Mouse (Mus musculus) embryonic facial prominence, embryonic 10.5 days (tissue): ENCODE measurements around the gene Tmem203. TPM values are rescaled to one million over a fixed set of nuclear protein-coding genes. Genes with fewer than 3 reads are reported as not detected.
"Not testable (repeated sequence)": the region's sequence is repeated elsewhere in the genome, so short reads cannot be mapped to it uniquely, and the experiment has no call there.

Experiments used
- DNase-seq: peaks from one replicate; pipeline ENCODE4 v3.0.0-alpha.2; 2017; ENCODE audit warnings: low spot score
- H3K27ac ChIP-seq: fragments of 300-500 bp; sonication (generic); replicated peaks from 2 replicates; pipeline ENCODE4 v1.5.1; 2016; ENCODE audit warnings: mild to moderate bottlenecking
- H3K27me3 ChIP-seq: fragments of 300-500 bp; sonication (generic); replicated peaks from 2 replicates; pipeline ENCODE4 v1.6.1; 2016; ENCODE audit warnings: low read depth, mild to moderate bottlenecking; ENCODE audit not compliant: poor library complexity, severe bottlenecking
- H3K36me3 ChIP-seq: fragments of 300-500 bp; sonication (generic); replicated peaks from 2 replicates; pipeline ENCODE4 v1.6.1; 2016; ENCODE audit warnings: mild to moderate bottlenecking, moderate library complexity
- H3K4me1 ChIP-seq: fragments of 300-500 bp; sonication (generic); 2 replicates; pipeline ENCODE4 v1.6.1; 2016
- H3K4me3 ChIP-seq: fragments of 300-500 bp; sonication (generic); 2 replicates; pipeline ENCODE4 v1.5.1; 2016; ENCODE audit warnings: mild to moderate bottlenecking, moderate library complexity
- H3K9me3 ChIP-seq: fragments of 300-500 bp; sonication (generic); 2 replicates; pipeline ENCODE4 v1.6.1; 2016; ENCODE audit warnings: mild to moderate bottlenecking
- WGBS: fragments of 180-500 bp; shearing (Covaris S2); methylation state at CpG from one replicate; pipeline ENCODE4 v1.1.7; 2016; 5-methylcytosine and 5-hydroxymethylcytosine counted together
- polyA plus RNA-seq: library from polyadenylated mRNA; unstranded; fragments of >200 nt; fragmentation: Nextera tagmentation; extraction: Ambion mirVana; gene quantifications from 2 replicates; pipeline ENCODE4 v1.2.1, GENCODE M21; 2016

The Tmem203 gene
- polyA plus RNA-seq, 1 experiment from 2014 or later, result 18.3 TPM

DNA sequence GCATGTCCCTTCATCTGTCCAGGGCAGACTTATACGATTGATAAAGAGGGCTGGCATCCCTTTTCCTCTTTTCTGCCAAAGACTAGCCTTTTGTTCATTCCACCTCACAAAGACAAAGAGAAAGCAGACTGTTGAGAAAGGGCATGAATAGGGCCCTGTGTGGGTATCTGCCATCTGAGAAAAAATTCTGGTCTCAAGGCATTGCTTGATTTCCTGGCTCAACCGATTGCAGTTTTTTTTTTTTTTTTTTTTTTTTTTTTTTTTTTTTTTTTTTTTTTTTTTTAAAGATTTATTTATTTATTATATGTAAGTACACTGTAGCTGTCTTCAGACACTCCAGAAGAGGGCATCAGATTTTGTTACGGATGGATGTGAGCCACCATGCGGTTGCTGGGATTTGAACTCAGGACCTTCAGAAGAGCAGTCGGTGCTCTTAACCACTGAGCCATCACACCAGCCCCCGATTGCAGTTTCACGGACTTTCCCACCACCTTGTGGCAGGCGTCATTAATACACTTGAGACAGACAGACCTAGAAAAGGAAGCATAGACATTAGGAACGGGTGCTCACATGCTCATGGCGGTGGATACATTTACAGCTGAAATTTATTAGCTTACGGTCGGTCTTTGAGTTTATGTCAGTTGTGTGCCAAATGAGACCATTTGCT, 1.3 kb downstream of the Tmem203 start:
- peaks cover 20% of the 10 kb centered on the region for H3K4me1 ChIP-seq
- H3K4me3 ChIP-seq, result peak overlapping the region; percentile 99
- 65% methylated on average over 12 of the region's 12 CpGs for WGBS
- H3K27ac ChIP-seq, H3K9me3 ChIP-seq, H3K27me3 ChIP-seq: not testable (repeated sequence)
- H3K36me3 ChIP-seq, result peaks cover 21% of the 10 kb centered on the region
- DNase-seq, result peak; percentile 43

DNA sequence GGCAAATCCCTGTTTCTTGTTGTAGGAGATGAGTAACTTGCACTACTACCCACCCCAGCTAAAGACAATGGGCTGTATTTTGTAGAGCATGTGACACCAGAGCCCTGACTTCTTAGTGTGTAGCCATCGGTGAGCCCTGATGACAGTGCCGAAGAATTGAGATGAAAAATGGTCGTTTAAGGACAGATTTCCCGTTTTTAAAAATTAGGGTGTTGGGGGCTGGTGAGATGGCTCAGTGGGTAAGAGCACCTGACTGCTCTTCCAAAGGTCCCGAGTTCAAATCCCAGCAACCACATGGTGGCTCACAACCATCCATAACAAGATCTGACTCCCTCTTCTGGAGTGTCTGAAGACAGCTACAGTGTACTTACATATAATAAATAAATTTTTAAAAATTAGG, 2.0 kb downstream of the Tmem203 start:
- H3K27me3 ChIP-seq, H3K9me3 ChIP-seq, H3K27ac ChIP-seq, DNase-seq, H3K4me3 ChIP-seq: not testable (repeated sequence)
- Histone ChIP-seq H3K36me3 (peaks cover 14% of the 10 kb centered on the region), H3K4me1 (peaks cover 27% of the 10 kb centered on the region)
- WGBS, result 89% methylated on average over 5 of the region's 5 CpGs

DNA sequence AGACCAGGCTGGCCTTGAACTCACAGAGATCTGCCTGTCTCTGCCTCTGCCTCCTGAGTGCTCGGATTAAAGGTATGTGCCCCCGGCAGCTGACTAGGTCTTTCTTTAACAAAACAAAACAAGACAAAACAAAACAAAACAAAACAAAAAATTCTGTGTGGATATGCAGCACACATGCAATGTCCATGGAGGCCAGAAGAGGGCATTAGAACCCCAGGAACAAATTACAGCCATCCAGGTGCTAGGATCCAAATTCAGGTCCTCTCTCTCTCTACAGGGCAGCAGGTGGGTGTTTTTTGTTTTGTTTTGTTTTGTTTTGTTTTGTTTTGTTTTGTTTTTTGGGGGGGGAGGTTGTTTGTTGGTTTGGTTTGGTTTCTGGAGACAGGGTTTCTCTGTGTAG, 3.6 kb downstream of the Tmem203 start:
- peaks cover 14% of the 10 kb centered on the region for H3K27me3 ChIP-seq
- 53% methylated on average over 2 of the region's 2 CpGs for WGBS

DNA sequence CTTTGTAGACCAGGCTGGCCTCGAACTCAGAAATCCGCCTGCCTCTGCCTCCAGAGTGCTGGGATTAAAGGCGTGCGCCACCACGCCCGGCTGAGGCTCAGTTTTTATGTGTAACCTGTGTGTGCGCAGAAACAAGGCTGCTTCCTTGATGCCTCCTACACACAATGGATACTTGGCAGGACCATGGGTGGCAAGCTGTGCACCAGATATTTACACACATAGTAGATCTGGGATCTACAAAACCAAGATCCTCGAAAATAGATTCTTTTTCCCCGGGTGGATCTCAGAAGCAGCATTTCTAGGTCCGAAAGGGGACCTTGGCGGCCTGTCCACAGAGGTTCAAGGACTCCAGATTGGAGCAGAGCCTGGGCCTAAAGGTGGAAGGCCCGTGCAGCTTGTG, 6.6 kb downstream of the Tmem203 start:
- no peaks in the 10 kb centered on the region for H3K9me3 ChIP-seq
- H3K4me1 ChIP-seq, result peaks cover 47% of the 10 kb centered on the region
- no peak for DNase-seq

More for the DNA sequence above, 3.6 kb downstream of the Tmem203 start:
- H3K9me3 ChIP-seq, result no peaks in the 10 kb centered on the region
- H3K4me1 ChIP-seq, result peaks cover 39% of the 10 kb centered on the region
- DNase-seq, result no peak
- H3K4me3 ChIP-seq, result no peak overlapping the region
- no peak overlapping the region for H3K27ac ChIP-seq
- no peaks in the 10 kb centered on the region for H3K36me3 ChIP-seq

DNA sequence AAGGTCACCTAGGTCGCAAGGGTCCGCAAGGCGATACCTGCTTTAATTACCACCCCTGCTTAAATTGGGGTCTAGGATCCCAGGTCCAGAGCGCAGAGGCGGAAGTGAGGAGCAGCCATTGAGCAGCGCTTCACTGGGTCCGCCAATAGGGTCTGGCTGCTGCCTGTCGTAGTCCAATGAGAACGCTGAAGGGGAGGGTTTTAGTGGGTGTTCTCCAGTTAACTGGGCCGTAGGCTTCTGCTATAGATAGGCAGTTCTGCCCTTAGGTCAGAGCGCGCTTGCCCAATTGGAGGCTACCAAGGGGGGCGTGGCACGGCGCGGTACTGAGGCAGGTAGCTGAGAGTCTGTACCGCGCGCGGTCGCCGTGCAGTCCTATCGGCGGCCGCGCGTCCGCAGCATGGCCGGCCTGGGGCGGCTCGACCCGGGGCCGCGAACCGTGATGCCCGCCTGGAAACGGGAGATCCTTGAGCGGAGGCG, 7.1 kb downstream of the Tmem203 start, which contains the start of gene Tprn:
Tprn (plus strand) TSS at position 328 of the 477 bp plus-strand sequence.
- peak; percentile 95 for DNase-seq
- Histone ChIP-seq H3K9me3 (no peaks in the 10 kb centered on the region), H3K27me3 (peaks cover 28% of the 10 kb centered on the region), H3K36me3 (peaks cover 6% of the 10 kb centered on the region; the same call in 1 of the 2 replicates), H3K27ac (peak within 1 kb of the TSS; percentile 78), H3K4me3 (peak within 1 kb of the TSS; percentile 85), H3K4me1 (peaks cover 52% of the 10 kb centered on the region)
- WGBS, result under 1% methylated on average over 39 of the region's 39 CpGs

More for the DNA sequence above, 6.6 kb downstream of the Tmem203 start:
- peak overlapping the region; percentile 78 for H3K27ac ChIP-seq
- 51% methylated on average over 12 of the region's 12 CpGs for WGBS
- H3K27me3 ChIP-seq, result peaks cover 28% of the 10 kb centered on the region
- peak overlapping the region; percentile 85 for H3K4me3 ChIP-seq
- H3K36me3 ChIP-seq, result peaks cover 2% of the 10 kb centered on the region; the same call in 1 of the 2 replicates

DNA sequence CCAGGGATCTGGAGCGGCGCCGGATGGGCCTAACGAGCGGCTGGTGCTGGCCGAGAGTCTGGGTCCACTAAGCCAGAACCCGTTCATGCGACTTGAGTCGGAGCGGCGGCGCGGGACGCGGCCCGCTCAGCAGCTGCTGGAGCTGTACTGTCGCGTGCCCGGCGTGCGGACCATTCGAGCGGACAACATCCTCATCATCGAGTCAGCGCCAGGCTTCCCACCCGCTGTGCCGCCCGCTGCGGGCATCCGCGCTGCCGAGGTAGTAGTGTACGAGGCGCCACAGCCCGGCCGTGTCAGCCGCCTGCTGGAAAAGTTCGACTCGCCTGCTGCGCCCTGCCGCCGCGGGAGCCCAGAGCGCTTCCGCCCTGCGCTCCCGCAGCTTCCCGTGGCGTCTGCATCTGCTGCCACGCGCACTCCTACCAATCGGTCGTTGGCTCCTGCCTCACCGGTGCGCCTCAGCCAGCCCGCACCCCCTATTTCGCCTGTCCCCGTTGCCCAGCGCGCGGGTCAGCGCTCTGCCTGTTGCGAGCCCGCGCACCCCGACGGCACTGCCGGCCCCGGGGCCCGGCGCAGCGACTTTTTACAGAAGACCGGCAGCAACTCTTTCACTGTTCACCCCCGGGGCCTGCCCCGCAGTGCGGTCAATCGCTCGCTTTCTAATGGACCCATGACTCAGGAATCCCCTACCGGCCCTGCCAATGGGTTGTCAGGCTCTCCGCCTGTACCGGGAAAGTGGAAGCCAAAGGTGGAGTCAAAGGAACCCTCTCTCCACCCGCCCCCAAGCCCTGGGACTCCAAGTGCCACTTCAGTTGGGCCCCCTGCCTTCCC, 7.8 kb downstream of the Tmem203 start:
- peaks cover 12% of the 10 kb centered on the region for H3K36me3 ChIP-seq
- H3K4me3 ChIP-seq, result peak overlapping the region; percentile 85
- no peaks in the 10 kb centered on the region for H3K9me3 ChIP-seq
- under 1% methylated on average over 82 of the region's 82 CpGs for WGBS
- peaks cover 52% of the 10 kb centered on the region for H3K4me1 ChIP-seq
- peak; percentile 64 for DNase-seq
- H3K27ac ChIP-seq, result peak overlapping the region; percentile 78
- H3K27me3 ChIP-seq, result peaks cover 28% of the 10 kb centered on the region

DNA sequence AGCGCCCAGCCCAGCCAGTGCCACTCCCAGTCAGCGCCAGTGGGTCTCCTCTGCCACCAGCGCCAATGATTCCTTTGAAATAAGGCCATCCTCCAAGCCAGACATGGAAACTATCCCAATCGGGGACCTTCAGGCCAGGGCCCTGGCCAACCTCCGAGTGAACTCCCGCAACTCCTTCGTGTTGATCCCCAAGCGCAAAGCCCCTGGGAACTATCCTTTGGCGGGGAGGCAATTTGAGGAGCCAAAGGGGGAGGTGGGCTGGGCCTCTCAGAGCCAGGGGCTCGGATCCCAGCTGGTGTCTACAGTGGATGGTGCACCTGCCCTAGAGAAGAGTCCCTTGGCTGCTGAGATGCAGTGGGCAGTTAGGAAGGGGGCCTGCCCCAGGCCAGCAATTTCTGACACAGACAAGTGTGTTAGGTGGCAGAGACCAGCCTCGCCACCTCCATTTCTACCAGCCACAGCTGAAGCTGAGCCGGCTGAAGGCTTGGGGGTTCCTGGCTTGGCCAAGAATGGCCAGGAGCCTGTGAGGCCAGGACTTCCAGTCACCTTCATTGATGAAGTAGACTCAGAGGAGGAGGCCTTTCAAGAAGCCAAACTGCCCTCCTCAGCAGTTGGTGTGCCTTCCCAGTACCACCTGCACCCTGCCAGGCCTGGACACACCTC, 8.5 kb downstream of the Tmem203 start:
- no peak for DNase-seq
- peak overlapping the region; percentile 85 for H3K4me3 ChIP-seq
- H3K4me1 ChIP-seq, result peaks cover 52% of the 10 kb centered on the region
- H3K27me3 ChIP-seq, result peaks cover 28% of the 10 kb centered on the region
- H3K27ac ChIP-seq, result no peak overlapping the region
- no peaks in the 10 kb centered on the region for H3K9me3 ChIP-seq
- H3K36me3 ChIP-seq, result peaks cover 20% of the 10 kb centered on the region
- WGBS, result 19% methylated on average over 12 of the region's 12 CpGs

DNA sequence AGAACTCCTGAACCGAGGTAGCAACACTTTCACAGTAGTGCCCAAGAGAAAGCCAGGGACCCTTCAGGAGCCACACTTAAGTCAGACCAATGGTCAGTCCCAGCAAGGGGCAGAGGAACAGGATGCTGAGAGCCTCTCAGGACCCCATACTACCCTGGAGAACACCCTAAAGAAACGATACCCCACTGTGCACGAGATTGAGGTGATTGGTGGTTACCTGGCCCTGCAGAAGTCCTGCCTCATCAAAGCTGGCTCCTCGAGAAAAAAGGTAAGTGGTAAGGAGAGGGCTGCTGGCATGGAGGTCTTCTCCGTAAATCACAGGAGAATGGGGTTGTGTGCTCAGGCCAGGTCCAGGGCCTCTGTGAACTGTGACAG, 9.0 kb downstream of the Tmem203 start:
- H3K4me3 ChIP-seq, result peak overlapping the region; percentile 85
- peaks cover 28% of the 10 kb centered on the region for H3K27me3 ChIP-seq
- H3K27ac ChIP-seq, result no peak overlapping the region
- WGBS, result 78% methylated on average over 5 of the region's 5 CpGs
- peaks cover 25% of the 10 kb centered on the region for H3K36me3 ChIP-seq
- no peaks in the 10 kb centered on the region for H3K9me3 ChIP-seq
- DNase-seq, result no peak
- H3K4me1 ChIP-seq, result peaks cover 52% of the 10 kb centered on the region

DNA sequence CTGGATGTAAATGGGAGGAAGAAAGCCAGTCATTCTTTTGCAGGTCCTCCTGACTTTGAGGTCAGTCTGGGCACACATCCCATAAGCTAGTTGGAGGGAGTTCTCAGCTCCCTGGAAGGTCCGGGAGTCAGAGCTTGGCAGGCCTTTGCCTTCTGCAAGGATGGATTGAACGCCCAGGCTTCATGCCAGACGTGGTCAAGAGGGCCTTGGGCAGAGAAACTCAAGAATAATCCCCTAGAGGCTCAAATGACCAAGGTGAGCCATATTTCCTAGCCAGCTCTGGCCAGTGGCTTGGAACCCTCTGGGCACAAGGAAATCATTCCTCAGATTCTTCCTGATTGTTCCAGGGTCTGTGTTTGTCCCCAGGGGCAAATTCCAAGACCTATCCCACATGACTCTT, 9.6 kb downstream of the Tmem203 start:
- Histone ChIP-seq H3K36me3 (peaks cover 31% of the 10 kb centered on the region), H3K4me1 (peaks cover 52% of the 10 kb centered on the region), H3K27ac (no peak overlapping the region), H3K27me3 (peaks cover 28% of the 10 kb centered on the region), H3K4me3 (peak overlapping the region; percentile 29; the same call in 1 of the 2 replicates), H3K9me3 (no peaks in the 10 kb centered on the region)
- WGBS, result 73% methylated on average over 3 of the region's 3 CpGs
- no peak for DNase-seq

DNA sequence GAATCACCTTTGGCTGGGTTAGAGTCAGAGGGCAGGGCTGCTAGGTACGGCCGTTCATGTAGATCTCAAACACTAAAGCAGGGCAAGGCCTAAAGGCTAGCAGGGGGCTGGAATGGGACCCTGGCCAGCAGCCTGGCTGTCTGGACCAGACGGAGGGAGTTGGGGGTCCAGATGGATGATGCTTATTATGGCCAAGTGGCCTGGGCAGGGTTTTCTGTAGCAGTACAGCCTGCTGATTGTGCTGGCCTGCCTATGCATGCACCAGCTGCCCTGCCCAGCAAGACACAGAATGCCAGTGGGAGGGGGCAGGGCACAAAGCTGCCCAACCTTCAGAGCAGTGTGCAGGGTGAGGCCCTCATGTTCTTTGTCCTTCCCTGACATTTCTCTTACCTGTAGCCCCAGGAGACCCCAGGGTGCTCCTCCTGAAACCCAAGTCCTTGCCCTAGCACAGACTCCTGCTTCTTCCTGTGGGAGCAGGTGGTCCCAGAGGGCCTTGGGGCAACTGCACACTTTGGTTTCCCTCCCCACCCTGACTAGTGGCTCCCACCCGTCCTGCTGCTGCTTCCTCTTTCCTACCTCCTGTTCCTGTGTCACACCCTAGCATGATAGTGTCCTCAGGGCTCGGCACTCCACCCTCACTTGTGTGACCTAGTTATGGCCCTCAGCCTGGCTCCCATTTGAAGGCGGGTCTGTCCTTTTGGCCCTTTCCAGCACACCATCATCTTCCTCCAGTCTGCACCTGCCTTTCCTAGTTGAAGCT, 10.8 kb downstream of the Tmem203 start:
- Histone ChIP-seq H3K36me3 (peaks cover 43% of the 10 kb centered on the region), H3K27me3 (peaks cover 28% of the 10 kb centered on the region), H3K4me3 (peak overlapping the region; percentile 19; the same call in 1 of the 2 replicates), H3K9me3 (no peaks in the 10 kb centered on the region), H3K4me1 (peaks cover 55% of the 10 kb centered on the region), H3K27ac (no peak overlapping the region)
- 66% methylated on average over 6 of the region's 6 CpGs for WGBS
- DNase-seq, result no peak

DNA sequence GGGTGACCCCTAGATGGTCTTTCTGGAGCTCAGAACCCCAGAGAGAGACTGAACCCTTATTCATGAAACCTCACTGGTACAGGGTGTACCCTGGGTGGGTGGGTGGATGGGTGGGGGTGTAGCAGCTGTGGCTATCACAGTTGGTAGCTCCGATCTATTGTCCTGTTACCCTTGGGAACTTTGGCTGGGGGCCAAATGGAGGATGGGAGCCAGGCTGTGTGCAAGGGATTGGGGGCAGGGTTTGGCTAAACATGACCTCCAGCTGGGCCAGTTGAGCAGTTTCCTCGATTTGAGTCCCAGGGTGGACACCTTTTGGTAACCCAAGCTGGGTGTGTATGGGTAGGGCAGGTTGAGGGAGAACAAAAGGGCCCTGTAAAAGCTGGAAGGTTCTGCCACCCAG, 11.5 kb downstream of the Tmem203 start:
- no peak overlapping the region for H3K27ac ChIP-seq
- no peaks in the 10 kb centered on the region for H3K9me3 ChIP-seq
- peak overlapping the region; percentile 12; the same call in 1 of the 2 replicates for H3K4me3 ChIP-seq
- DNase-seq, result no peak
- peaks cover 60% of the 10 kb centered on the region for H3K4me1 ChIP-seq
- peaks cover 45% of the 10 kb centered on the region for H3K36me3 ChIP-seq
- H3K27me3 ChIP-seq, result peaks cover 28% of the 10 kb centered on the region
- 72% methylated on average over 2 of the region's 2 CpGs for WGBS

DNA sequence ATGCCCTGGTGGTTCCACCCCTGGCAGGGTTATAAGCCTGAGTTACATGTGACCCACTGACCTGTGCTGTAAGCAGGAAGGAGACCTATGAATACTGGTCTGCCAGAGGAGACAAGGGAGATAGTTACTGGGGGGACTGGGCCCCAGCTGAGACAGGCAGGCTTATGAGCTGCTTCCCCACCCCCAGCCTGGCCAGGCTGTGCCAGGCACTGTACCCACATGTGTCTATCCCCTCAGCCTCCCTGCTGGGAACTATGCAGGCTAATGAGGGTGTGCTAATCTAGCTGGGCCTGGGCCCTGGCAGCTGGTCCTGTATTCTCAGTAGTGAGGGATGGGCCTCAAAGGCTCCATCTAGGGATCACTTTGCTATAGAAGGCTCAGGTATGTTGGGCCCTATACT, 12.0 kb downstream of the Tmem203 start:
- Histone ChIP-seq H3K27me3 (peaks cover 28% of the 10 kb centered on the region), H3K4me1 (peaks cover 55% of the 10 kb centered on the region), H3K27ac (no peak overlapping the region), H3K4me3 (0 out of 2 replicates have a peak overlapping the region, but pooled peaks have one; percentile 12), H3K36me3 (peaks cover 45% of the 10 kb centered on the region), H3K9me3 (no peaks in the 10 kb centered on the region)
- no peak for DNase-seq
